Mouse (Mus musculus): Measurements from ENCODE around the gene Zfp119b.

DNA sequence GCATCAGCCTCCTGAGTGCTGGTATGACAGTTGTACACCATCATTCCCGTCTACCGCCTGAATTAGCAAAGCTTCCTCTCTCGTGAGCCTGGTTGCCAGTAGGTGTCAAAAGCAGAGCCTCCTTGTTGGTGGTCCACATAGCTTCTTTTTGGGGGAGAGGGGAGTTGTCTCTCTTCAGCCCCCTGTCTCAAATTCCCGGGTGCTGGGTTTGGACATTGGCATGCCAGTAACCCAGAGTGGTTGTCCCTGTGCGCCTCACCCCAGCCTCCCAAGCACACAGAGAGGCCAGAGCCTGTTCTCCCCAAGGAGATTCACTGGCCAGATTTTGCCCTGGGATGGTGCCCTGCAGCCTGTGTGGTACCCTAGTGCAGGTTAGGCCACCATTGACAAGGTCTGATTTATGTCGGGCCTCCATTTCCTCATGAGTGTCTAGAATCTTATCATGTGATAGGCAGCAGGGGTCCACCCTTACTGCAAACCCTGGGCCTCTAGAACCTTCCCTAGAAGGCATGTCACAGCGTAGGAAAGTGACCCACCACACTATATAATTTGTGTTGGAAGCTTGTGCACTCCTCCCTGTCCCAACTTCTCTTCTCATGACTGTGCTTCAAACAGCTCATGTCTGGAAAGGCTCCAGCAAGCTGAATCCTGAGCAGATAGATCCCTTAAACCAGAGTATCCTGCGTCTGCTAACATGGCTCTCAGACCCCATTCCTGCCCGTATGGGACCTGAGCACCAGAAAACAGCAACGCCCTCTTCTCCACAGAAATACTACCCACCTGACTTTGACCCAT, 10.8 kb upstream of the Zfp119b start:
- TF ChIP-seq CTCF (IDR thresholded peaks at IDR 0.05; ENCODE audit: low read depth) (no peak), EP300 (IDR thresholded peaks at IDR 0.05; ENCODE audit: low read depth) (no peak)

All from heart, postnatal 0 days (tissue).